Mouse (Mus musculus) CH12.LX (cell line): ENCODE data around the gene Sos2.

Experiments
- BHLHE40 ChIP-seq: IDR thresholded peaks from 2 replicates; pipeline ENCODE4 v1.6.1; 2011; ENCODE audit warnings: mild to moderate bottlenecking, low read depth, low read length, improper control_type of control experiment
- EP300 ChIP-seq: IDR thresholded peaks from 2 replicates; pipeline ENCODE4 v1.6.1; 2011; ENCODE audit warnings: low read length, improper control_type of control experiment
- GABPA ChIP-seq: IDR thresholded peaks from 2 replicates; pipeline ENCODE4 v1.6.1; 2012; ENCODE audit warnings: low read depth, low read length, improper control_type of control experiment, inconsistent platforms; ENCODE audit not compliant: insufficient replicate concordance
- JUN ChIP-seq: IDR thresholded peaks from 2 replicates; pipeline ENCODE4 v1.6.1; 2011; ENCODE audit warnings: low read depth, mild to moderate bottlenecking, low read length, improper control_type of control experiment, moderate library complexity; ENCODE audit not compliant: insufficient read depth
- PAX5 ChIP-seq: IDR thresholded peaks from 2 replicates; pipeline ENCODE4 v1.6.1; 2012; ENCODE audit warnings: low read length, inconsistent platforms, mixed read lengths
- POLR2A ChIP-seq: IDR thresholded peaks from 2 replicates; pipeline ENCODE4 v1.6.1; 2011; ENCODE audit warnings: low read depth, mild to moderate bottlenecking, improper control_type of control experiment, low read length
- POLR2AphosphoS2 ChIP-seq: IDR thresholded peaks from 2 replicates; pipeline ENCODE4 v1.6.1; 2011; ENCODE audit warnings: low read depth, low read length, improper control_type of control experiment

- TF ChIP-seq JUN (no peak), POLR2A (no peak), BHLHE40 (no peak), PAX5 (no peak), GABPA (no peak), EP300 (no peak), POLR2AphosphoS2 (no peak)
Observed at GRCm38 (mm10) chr12:69688368-69688767, 6.7 kb upstream of the Sos2 start.
